Mouse (Mus musculus): ENCODE measurements around the gene Gtf2a1l. TPM values are rescaled to one million over a fixed set of nuclear protein-coding genes. Genes with fewer than 3 reads are reported as not detected.

The Gtf2a1l gene
- polyA plus RNA-seq, 1 experiment from 2014 or later: not detected

GRCm38 (mm10) chr17:88749646-88750045, 81.2 kb downstream of the Gtf2a1l start:
- Histone ChIP-seq H3K4me2 (ENCODE audit: low read length) (0 out of 2 replicates have a peak overlapping the region, but pooled peaks have one; percentile 2), H3K27ac (replicated peaks; ENCODE audit: low read depth, low read length) (no peak overlapping the region), H3K9me3 (ENCODE audit: control insufficient read depth, low read length) (no peaks in the 10 kb centered on the region), H3K9ac (replicated peaks; ENCODE audit: low read length) (no peak overlapping the region), H3K4me3 (replicated peaks; ENCODE audit: low read depth, low read length) (no peak overlapping the region), H3K36me3 (ENCODE audit: control insufficient read depth, insufficient read depth, low read length) (no peaks in the 10 kb centered on the region), H3K27me3 (ENCODE audit: control insufficient read depth, insufficient read depth, low read length) (no peaks in the 10 kb centered on the region), H3K4me1 (ENCODE audit: control insufficient read depth, insufficient read depth, low read length) (peaks cover 26% of the 10 kb centered on the region)
- DNase-seq: no peak
- WGBS: 50% methylated on average over 8 of the region's 8 CpGs
- ATAC-seq (ENCODE audit: low FRiP score, low TSS enrichment): no peak

GRCm38 (mm10) chr17:88752827-88753471, 84.5 kb downstream of the Gtf2a1l start:
- Histone ChIP-seq H3K4me2 (ENCODE audit: low read length) (peak overlapping the region; percentile 21), H3K9ac (replicated peaks; ENCODE audit: low read length) (no peak overlapping the region), H3K36me3 (ENCODE audit: control insufficient read depth, insufficient read depth, low read length) (no peaks in the 10 kb centered on the region), H3K27me3 (ENCODE audit: control insufficient read depth, insufficient read depth, low read length) (no peaks in the 10 kb centered on the region), H3K27ac (replicated peaks; ENCODE audit: low read depth, low read length) (0 out of 2 replicates have a peak overlapping the region, but pooled peaks have one; percentile 9), H3K4me3 (replicated peaks; ENCODE audit: low read depth, low read length) (no peak overlapping the region), H3K9me3 (ENCODE audit: control insufficient read depth, low read length) (no peaks in the 10 kb centered on the region), H3K4me1 (ENCODE audit: control insufficient read depth, insufficient read depth, low read length) (peaks cover 48% of the 10 kb centered on the region)
- WGBS: 9% methylated on average over 17 of the region's 17 CpGs
- DNase-seq: peak; percentile 83
- ATAC-seq (ENCODE audit: low FRiP score, low TSS enrichment): peak; percentile 52; the same call in 1 of the 2 replicates

GRCm38 (mm10) chr17:88753472-88753857, 85.0 kb downstream of the Gtf2a1l start:
- Histone ChIP-seq H3K36me3 (ENCODE audit: control insufficient read depth, insufficient read depth, low read length) (no peaks in the 10 kb centered on the region), H3K9ac (replicated peaks; ENCODE audit: low read length) (no peak overlapping the region), H3K4me2 (ENCODE audit: low read length) (no peak overlapping the region), H3K4me1 (ENCODE audit: control insufficient read depth, insufficient read depth, low read length) (peaks cover 52% of the 10 kb centered on the region), H3K9me3 (ENCODE audit: control insufficient read depth, low read length) (no peaks in the 10 kb centered on the region), H3K27me3 (ENCODE audit: control insufficient read depth, insufficient read depth, low read length) (no peaks in the 10 kb centered on the region), H3K27ac (replicated peaks; ENCODE audit: low read depth, low read length) (no peak overlapping the region), H3K4me3 (replicated peaks; ENCODE audit: low read depth, low read length) (no peak overlapping the region)
- 49% methylated on average over 12 of the region's 12 CpGs for WGBS
- DNase-seq (no peak), ATAC-seq (ENCODE audit: low FRiP score, low TSS enrichment) (no peak)

- Histone ChIP-seq H3K4me2 (ENCODE audit: low read length) (no peak overlapping the region), H3K27me3 (ENCODE audit: control insufficient read depth, insufficient read depth, low read length) (peaks cover 4% of the 10 kb centered on the region; the same call in 1 of the 2 replicates), H3K4me3 (replicated peaks; ENCODE audit: low read depth, low read length) (no peak overlapping the region), H3K9me3 (ENCODE audit: control insufficient read depth, low read length) (no peaks in the 10 kb centered on the region), H3K27ac (replicated peaks; ENCODE audit: low read depth, low read length) (no peak overlapping the region), H3K9ac (replicated peaks; ENCODE audit: low read length) (no peak overlapping the region), H3K4me1 (ENCODE audit: control insufficient read depth, insufficient read depth, low read length) (peaks cover 49% of the 10 kb centered on the region), H3K36me3 (ENCODE audit: control insufficient read depth, insufficient read depth, low read length) (no peaks in the 10 kb centered on the region)
- WGBS: 69% methylated on average over 6 of the region's 6 CpGs
- ATAC-seq (ENCODE audit: low FRiP score, low TSS enrichment) (no peak), DNase-seq (no peak)
Observed at GRCm38 (mm10) chr17:88755776-88756175, 87.3 kb downstream of the Gtf2a1l start.

GRCm38 (mm10) chr17:88758003-88758437, 89.6 kb downstream of the Gtf2a1l start:
- under 1% methylated on average over 9 of the region's 9 CpGs for WGBS
- H3K27ac ChIP-seq (replicated peaks; ENCODE audit: low read depth, low read length): peak overlapping the region; percentile 87
- DNase-seq (peak; percentile 89), ATAC-seq (ENCODE audit: low FRiP score, low TSS enrichment) (peak; percentile 81)
- no peaks in the 10 kb centered on the region for H3K9me3 ChIP-seq (ENCODE audit: control insufficient read depth, low read length)
- H3K36me3 ChIP-seq (ENCODE audit: control insufficient read depth, insufficient read depth, low read length): no peaks in the 10 kb centered on the region
- peaks cover 4% of the 10 kb centered on the region; the same call in 1 of the 2 replicates for H3K27me3 ChIP-seq (ENCODE audit: control insufficient read depth, insufficient read depth, low read length)
- peaks cover 41% of the 10 kb centered on the region for H3K4me1 ChIP-seq (ENCODE audit: control insufficient read depth, insufficient read depth, low read length)
- peak overlapping the region; percentile 31; the same call in 1 of the 2 replicates for H3K4me2 ChIP-seq (ENCODE audit: low read length)
- H3K4me3 ChIP-seq (replicated peaks; ENCODE audit: low read depth, low read length): no peak overlapping the region
- H3K9ac ChIP-seq (replicated peaks; ENCODE audit: low read length): no peak overlapping the region

GRCm38 (mm10) chr17:88763396-88764135, 95.1 kb downstream of the Gtf2a1l start:
- Histone ChIP-seq H3K9ac (replicated peaks; ENCODE audit: low read length) (no peak overlapping the region), H3K4me2 (ENCODE audit: low read length) (no peak overlapping the region), H3K9me3 (ENCODE audit: control insufficient read depth, low read length) (no peaks in the 10 kb centered on the region), H3K4me1 (ENCODE audit: control insufficient read depth, insufficient read depth, low read length) (peaks cover 5% of the 10 kb centered on the region), H3K27me3 (ENCODE audit: control insufficient read depth, insufficient read depth, low read length) (peaks cover 4% of the 10 kb centered on the region; the same call in 1 of the 2 replicates), H3K4me3 (replicated peaks; ENCODE audit: low read depth, low read length) (no peak overlapping the region), H3K36me3 (ENCODE audit: control insufficient read depth, insufficient read depth, low read length) (no peaks in the 10 kb centered on the region), H3K27ac (replicated peaks; ENCODE audit: low read depth, low read length) (no peak overlapping the region)
- WGBS: 16% methylated on average over 5 of the region's 5 CpGs
- no peak; the same call in 1 of the 2 replicates for ATAC-seq (ENCODE audit: low FRiP score, low TSS enrichment)
- no peak for DNase-seq

GRCm38 (mm10) chr17:88764136-88764485, 95.7 kb downstream of the Gtf2a1l start:
- WGBS: 38% methylated on average over 3 of the region's 3 CpGs
- no peak overlapping the region for H3K27ac ChIP-seq (replicated peaks; ENCODE audit: low read depth, low read length)
- 0 out of 2 replicates have a peak, but pooled peaks cover 2% of the 10 kb centered on the region for H3K4me1 ChIP-seq (ENCODE audit: control insufficient read depth, insufficient read depth, low read length)
- H3K36me3 ChIP-seq (ENCODE audit: control insufficient read depth, insufficient read depth, low read length): no peaks in the 10 kb centered on the region
- no peak overlapping the region for H3K4me2 ChIP-seq (ENCODE audit: low read length)
- no peaks in the 10 kb centered on the region for H3K9me3 ChIP-seq (ENCODE audit: control insufficient read depth, low read length)
- H3K4me3 ChIP-seq (replicated peaks; ENCODE audit: low read depth, low read length): no peak overlapping the region
- peak; percentile 78 for ATAC-seq (ENCODE audit: low FRiP score, low TSS enrichment)
- no peak for DNase-seq
- H3K27me3 ChIP-seq (ENCODE audit: control insufficient read depth, insufficient read depth, low read length): peaks cover 4% of the 10 kb centered on the region; the same call in 1 of the 2 replicates
- no peak overlapping the region for H3K9ac ChIP-seq (replicated peaks; ENCODE audit: low read length)
